In the genomic region with DNA sequence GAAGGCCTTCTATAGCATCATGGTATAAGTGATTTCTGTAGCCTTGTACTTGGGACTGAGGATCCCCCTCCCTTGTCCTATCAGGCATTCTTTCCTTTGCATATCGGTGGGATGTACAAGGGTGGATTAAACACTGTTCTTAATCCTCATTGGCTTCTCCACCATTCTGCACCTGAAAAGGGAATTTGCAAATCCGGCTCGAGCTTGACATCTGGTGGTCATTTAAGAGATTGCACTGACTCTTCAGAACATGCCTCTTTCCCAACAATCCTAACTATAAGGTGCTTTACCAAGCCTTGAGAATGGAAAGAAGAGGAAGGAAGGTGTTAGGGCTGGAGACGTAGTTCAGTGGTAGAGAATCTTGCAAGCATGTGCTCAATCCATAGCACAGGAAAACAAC, we compare ENCODE assay signal across 8 mouse cellular contexts. TPM values are rescaled to one million over a fixed set of nuclear protein-coding genes. Genes with fewer than 3 reads are reported as not detected.
DNase-seq lines count a peak whose midpoint lies in the region; ATAC-seq and TF ChIP-seq lines count a peak whose summit lies in the region.

No protein-coding gene starts in this region.

- peaks cover 23% of the 10 kb centered on the region for H3K9me3 ChIP-seq in lung, embryonic 14.5 days (ENCODE audit: low read depth, low read length)

- H3K36me3 ChIP-seq in thymus, adult 2 months (ENCODE audit: control insufficient read depth, insufficient read depth, low read length), result no peaks in the 10 kb centered on the region
- H3K36me3 ChIP-seq in lung, embryonic 14.5 days (ENCODE audit: insufficient read depth), result 0 out of 2 replicates have a peak, but pooled peaks cover 6% of the 10 kb centered on the region

- no peak overlapping the region for H3K9ac ChIP-seq in lung, embryonic 14.5 days

- no peak overlapping the region for H3K4me3 ChIP-seq in thymus, adult 2 months (ENCODE audit: control insufficient read depth, insufficient read depth, low read length)
- no peak overlapping the region for H3K4me3 ChIP-seq in lung, embryonic 14.5 days (ENCODE audit: low read depth, low read length)

- H3K27me3 ChIP-seq in thymus, adult 2 months (ENCODE audit: control insufficient read depth, insufficient read depth, low read length), result no peaks in the 10 kb centered on the region
- no peaks in the 10 kb centered on the region for H3K27me3 ChIP-seq in lung, embryonic 14.5 days (ENCODE audit: insufficient read depth, low read length)

- TF ChIP-seq POLR2A in thymus, adult 2 months (IDR thresholded peaks at IDR 0.05; ENCODE audit: control insufficient read depth, extremely low read depth, insufficient read depth, low read length, poor library complexity), result no peak

- no peak overlapping the region for H3K27ac ChIP-seq in thymus, adult 2 months (ENCODE audit: control insufficient read depth, insufficient read depth, low read length)
- no peak overlapping the region for H3K27ac ChIP-seq in lung, embryonic 14.5 days (ENCODE audit: low read depth)

- 18% methylated on average over 4 of the region's 4 CpGs for WGBS in thymus, adult 2 months
- 9% methylated on average over 4 of the region's 4 CpGs for WGBS in lung, embryonic 14.5 days

- H3K4me1 ChIP-seq in thymus, adult 2 months (replicated peaks; ENCODE audit: control insufficient read depth, insufficient read depth, low read length), result no peaks in the 10 kb centered on the region
- H3K4me1 ChIP-seq in lung, embryonic 14.5 days (ENCODE audit: insufficient read depth), result no peaks in the 10 kb centered on the region

- DNase-seq in gastrocnemius, adult 18-20 months (ENCODE audit: low spot score), result peak; percentile 38
- DNase-seq in gastrocnemius, postnatal 4 days (ENCODE audit: low spot score in 2 of 2), result no peak
- DNase-seq in thymus, postnatal 0 days (ENCODE audit: low spot score), result peak; percentile 49
- DNase-seq in thymus, adult 2 months, result no peak
- DNase-seq in embryo, embryonic 10.5 days (ENCODE audit: low spot score), result peak; percentile 81
- DNase-seq in kidney, postnatal 14 days, result peak; percentile 55
- DNase-seq in lung, embryonic 14.5 days, result peak; percentile 87
- DNase-seq in yolk sac, embryonic 10.5 days (ENCODE audit: low spot score), result peak; percentile 18

- H3K4me2 ChIP-seq in lung, embryonic 14.5 days, result no peak overlapping the region

- TF ChIP-seq CTCF in thymus, adult 2 months (IDR thresholded peaks at IDR 0.05; ENCODE audit: borderline replicate concordance, control insufficient read depth, extremely low read depth, insufficient read depth, low read length, poor library complexity), result no peak
- TF ChIP-seq CTCF in lung, embryonic 14.5 days (IDR thresholded peaks at IDR 0.05; ENCODE audit: low read depth), result peak; percentile 85

- no peak for ATAC-seq in lung, embryonic 14.5 days (ENCODE audit: insufficient read depth)

RNA-seq across cellular contexts. Expression of gene Gm49394, which starts 2.4 kb away (rescaled TPM):
- not detected for total RNA-seq in gastrocnemius, adult 18-20 months (2021)
- total RNA-seq in gastrocnemius, postnatal 4 days (2021), result 1 to 10 TPM; 2.2 to 2.5 TPM
- polyA plus RNA-seq in thymus, postnatal 0 days (2015; fragmentation: Nextera tagmentation; extraction: Ambion mirVana), result 0.08 TPM in 1 of 2 replicates, not detected in the other
- 0.04 and 0.11 TPM in 2 replicates for polyA plus RNA-seq in thymus, adult 2 months (2012; rRNA removed)
- polyA plus RNA-seq in lung, embryonic 14.5 days (2014; fragmentation: Nextera tagmentation; extraction: Ambion mirVana), result not detected in 2 replicates

RNA-seq across cellular contexts. Expression of gene Igf2, which starts 5.5 kb away (rescaled TPM):
- total RNA-seq in gastrocnemius, adult 18-20 months (2021), result 10 to 100 TPM; 20.0 to 29.0 TPM
- total RNA-seq in gastrocnemius, postnatal 4 days (2021), result over 10,000 TPM; 13,021 to 14,565 TPM
- polyA plus RNA-seq in thymus, postnatal 0 days (2015; fragmentation: Nextera tagmentation; extraction: Ambion mirVana), result 53.2 and 64.1 TPM in 2 replicates
- polyA plus RNA-seq in thymus, adult 2 months (2012; rRNA removed), result 7.5 and 13.8 TPM in 2 replicates
- polyA plus RNA-seq in lung, embryonic 14.5 days (2014; fragmentation: Nextera tagmentation; extraction: Ambion mirVana), result 437 and 452 TPM in 2 replicates

Comparison
In these comparisons a context has a peak if more than half of its experiments do, and no peak if none do; other contexts are left out.
1. DNase-seq: peak in gastrocnemius, adult 18-20 months (single experiment), thymus, postnatal 0 days (single experiment), embryo, embryonic 10.5 days (single experiment), kidney, postnatal 14 days (single experiment), lung, embryonic 14.5 days (single experiment) and yolk sac, embryonic 10.5 days (single experiment); none in gastrocnemius, postnatal 4 days (0 of 2) and thymus, adult 2 months (single experiment).